Mouse (Mus musculus) forebrain, embryonic 13.5 days (tissue): Measurements from ENCODE around the gene Synrg. TPM values are rescaled to one million over a fixed set of nuclear protein-coding genes. Genes with fewer than 3 reads are reported as not detected.

Experiments
- polyA plus RNA-seq: library from polyadenylated mRNA; unstranded; fragments of >200 nt; fragmentation: Nextera tagmentation; extraction: Ambion mirVana; gene quantifications from 2 replicates; pipeline ENCODE4 v1.2.1, GENCODE M21; 2015

The Synrg gene
- polyA plus RNA-seq, 1 experiment from 2014 or later, result 28.2 TPM

Other genes starting within 250 kb of the Synrg start
- not detected in 2 replicates for gene Wfdc21, start 217.5 kb upstream of the Synrg start, polyA plus RNA-seq
- 39.1 and 40.6 TPM in 2 replicates for gene Heatr6, start 210.7 kb upstream of the Synrg start, polyA plus RNA-seq
- not detected in 2 replicates for gene Hnf1b, start 114.4 kb upstream of the Synrg start, polyA plus RNA-seq
- 37.4 and 41.9 TPM in 2 replicates for gene Ddx52, start 22.4 kb upstream of the Synrg start, polyA plus RNA-seq
- 27.6 and 33.8 TPM in 2 replicates for gene Dusp14, start 104.8 kb downstream of the Synrg start, polyA plus RNA-seq
- gene Tada2a, start 165.2 kb downstream of the Synrg start, polyA plus RNA-seq, result 38.8 and 40.1 TPM in 2 replicates
- gene Acaca, start 165.2 kb downstream of the Synrg start, polyA plus RNA-seq, result 20.5 and 22.6 TPM in 2 replicates
- gene Gm11437, start 203.0 kb downstream of the Synrg start, polyA plus RNA-seq, result not detected in 2 replicates